Mouse (Mus musculus) hindbrain, embryonic 10.5 days (tissue): Measurements from ENCODE around the gene Cdk5r2. TPM values are rescaled to one million over a fixed set of nuclear protein-coding genes. Genes with fewer than 3 reads are reported as not detected.

ENCODE experiments used
- DNase-seq: peaks from one replicate; pipeline ENCODE4 v3.0.0-alpha.2; 2017; ENCODE audit warnings: low spot score
- H3K27ac ChIP-seq: fragments of 300-500 bp; sonication (generic); 2 replicates; pipeline ENCODE4 v1.5.1; 2016; ENCODE audit warnings: mild to moderate bottlenecking, moderate library complexity
- H3K27me3 ChIP-seq: fragments of 300-500 bp; sonication (generic); 2 replicates; pipeline ENCODE4 v1.6.1; 2016; ENCODE audit warnings: mild to moderate bottlenecking; ENCODE audit not compliant: poor library complexity, insufficient read depth, severe bottlenecking
- H3K36me3 ChIP-seq: fragments of 300-500 bp; sonication (generic); 2 replicates; pipeline ENCODE4 v1.6.1; 2016; ENCODE audit warnings: mild to moderate bottlenecking, moderate library complexity
- H3K4me1 ChIP-seq: fragments of 300-500 bp; sonication (generic); replicated peaks from 2 replicates; pipeline ENCODE4 v1.6.1; 2016; ENCODE audit warnings: mild to moderate bottlenecking
- H3K4me3 ChIP-seq: fragments of 300-500 bp; sonication (generic); 2 replicates; pipeline ENCODE4 v1.5.1; 2016; ENCODE audit warnings: mild to moderate bottlenecking, moderate library complexity
- H3K9me3 ChIP-seq: fragments of 300-500 bp; sonication (generic); 2 replicates; pipeline ENCODE4 v1.6.1; 2016; ENCODE audit warnings: mild to moderate bottlenecking, moderate library complexity
- WGBS: fragments of 180-500 bp; shearing (Covaris S2); methylation state at CpG from one replicate; pipeline ENCODE4 v1.1.7; 2016; 5-methylcytosine and 5-hydroxymethylcytosine counted together
- polyA plus RNA-seq: library from polyadenylated mRNA; unstranded; fragments of >200 nt; fragmentation: Nextera tagmentation; extraction: Ambion mirVana; gene quantifications from 2 replicates; pipeline ENCODE4 v1.2.1, GENCODE M21; 2016

Gene Cdk5r2
- polyA plus RNA-seq, 1 experiment from 2014 or later = 2.6 TPM

DNA sequence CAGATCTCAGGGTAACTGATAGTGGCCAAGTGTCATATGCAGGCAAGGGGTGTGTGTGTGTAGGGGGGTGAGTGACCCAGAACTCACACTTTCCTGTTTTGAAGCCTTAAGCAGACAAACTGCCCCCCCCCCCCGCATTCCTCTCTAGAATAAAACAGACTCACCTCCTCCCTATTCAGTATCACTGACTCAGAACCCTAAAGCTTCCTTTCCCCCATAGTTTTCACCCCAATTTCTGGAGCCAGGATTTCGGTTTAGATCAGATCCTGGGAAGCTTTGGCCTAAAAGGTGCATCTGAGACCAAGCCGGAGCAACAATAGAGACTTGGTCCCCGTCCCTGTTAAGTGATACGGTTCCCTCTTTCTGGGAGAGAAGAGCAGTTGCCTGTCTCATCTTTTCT lies 28.7 kb downstream of the Cdk5r2 start:
- no peak overlapping the region for H3K27ac ChIP-seq
- no peaks in the 10 kb centered on the region for H3K36me3 ChIP-seq
- WGBS = 5% methylated on average over 5 of the region's 5 CpGs
- no peaks in the 10 kb centered on the region for H3K9me3 ChIP-seq
- no peak for DNase-seq
- peaks cover 99% of the 10 kb centered on the region for H3K27me3 ChIP-seq
- peaks cover 35% of the 10 kb centered on the region for H3K4me1 ChIP-seq
- H3K4me3 ChIP-seq = no peak overlapping the region

DNA sequence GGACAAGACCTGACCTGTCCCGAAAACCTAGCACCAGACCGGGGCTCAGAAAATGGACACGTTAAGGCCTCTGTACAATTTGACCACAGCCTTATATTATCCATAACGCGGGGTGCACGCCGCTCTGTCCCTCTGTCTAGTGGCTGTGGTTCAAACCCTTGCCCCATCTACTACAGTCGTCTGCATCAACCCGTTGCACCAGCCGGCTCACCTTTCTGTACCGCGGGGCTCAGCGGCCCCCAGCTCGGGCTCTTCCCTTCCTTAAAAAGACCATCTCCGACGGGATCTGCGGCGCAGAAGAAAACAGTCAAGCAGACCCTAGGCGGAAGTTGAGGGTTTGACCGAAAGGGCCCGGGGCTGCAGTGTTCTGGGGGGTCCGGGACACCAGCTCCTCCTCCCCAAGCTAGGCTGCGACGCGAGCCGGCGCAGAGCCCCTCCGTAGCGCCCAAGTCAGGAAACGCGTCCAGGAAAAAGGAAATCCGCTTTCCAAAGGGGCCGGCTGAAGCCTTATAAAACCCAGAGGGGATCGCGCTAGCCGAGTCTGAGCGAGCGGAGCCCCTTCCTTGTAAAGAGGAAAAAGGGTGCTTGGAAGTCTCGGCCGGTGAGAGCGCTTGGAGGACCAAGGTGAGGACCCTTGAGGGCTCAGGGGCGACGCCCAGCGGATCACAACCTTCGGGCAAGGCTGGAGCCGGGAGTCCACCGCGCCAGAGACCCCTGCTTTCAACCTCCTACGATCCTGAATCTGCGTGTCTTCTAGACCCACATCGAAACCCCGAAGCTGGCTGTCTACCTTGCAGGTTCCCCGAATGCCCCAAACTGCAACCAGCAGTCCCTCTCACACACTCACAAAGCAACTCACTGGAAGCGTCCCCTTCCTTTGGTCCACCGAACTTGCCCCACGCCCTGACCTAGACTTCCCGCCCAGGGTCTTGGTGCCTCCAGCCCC lies 29.7 kb downstream of the Cdk5r2 start:
- peak; percentile 49 for DNase-seq
- 1% methylated on average over 57 of the region's 57 CpGs for WGBS

DNA sequence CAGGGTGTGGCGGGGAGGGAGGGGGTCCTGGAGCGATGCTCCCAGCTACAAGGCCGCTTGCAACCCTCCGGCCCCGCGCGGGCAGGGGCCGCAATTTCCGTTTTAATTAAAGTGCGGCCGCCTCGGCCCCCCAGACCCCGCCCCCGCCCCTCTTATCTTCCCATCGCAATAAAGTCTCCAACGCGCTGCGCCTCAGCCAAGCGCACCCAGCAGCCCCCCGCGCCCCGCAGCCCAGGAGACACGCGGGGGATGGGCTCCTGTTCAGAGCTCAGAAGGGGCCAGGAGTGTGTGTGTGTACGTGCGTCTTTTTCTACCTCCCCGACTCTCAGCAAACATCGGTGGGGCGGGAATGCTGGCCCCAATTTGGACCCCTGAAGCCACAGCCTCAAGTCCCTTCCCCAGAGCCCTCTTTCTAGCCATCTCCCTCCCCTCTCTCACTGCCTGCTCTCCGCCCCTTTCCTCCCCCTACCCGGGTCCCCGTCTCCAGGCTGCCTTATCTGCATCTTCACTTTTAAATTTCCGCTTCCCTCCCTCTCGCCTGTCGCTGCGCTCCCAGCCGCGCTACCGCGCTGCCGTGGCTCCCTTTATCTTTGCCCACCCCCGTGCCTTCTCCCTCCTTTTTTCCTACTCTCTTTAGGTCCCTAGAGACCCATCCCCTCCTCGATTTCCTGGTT lies 30.8 kb downstream of the Cdk5r2 start, which contains the start of gene Fev:
Gene Fev, minus strand, starts transcription at position 51 of the 674 bp plus-strand sequence.
- H3K9me3 ChIP-seq = no peaks in the 10 kb centered on the region
- H3K4me3 ChIP-seq = peak within 1 kb of the TSS; percentile 44
- H3K27ac ChIP-seq = no peak within 1 kb of the TSS
- peaks cover 35% of the 10 kb centered on the region for H3K4me1 ChIP-seq
- H3K27me3 ChIP-seq = peaks cover 100% of the 10 kb centered on the region
- under 1% methylated on average over 43 of the region's 43 CpGs for WGBS
- DNase-seq = peak; percentile 33
- no peaks in the 10 kb centered on the region for H3K36me3 ChIP-seq

More for the DNA sequence above, 29.7 kb downstream of the Cdk5r2 start:
- Histone ChIP-seq H3K9me3 (no peaks in the 10 kb centered on the region), H3K27ac (no peak overlapping the region), H3K4me3 (peak overlapping the region; percentile 44), H3K4me1 (peaks cover 35% of the 10 kb centered on the region), H3K27me3 (peaks cover 99% of the 10 kb centered on the region), H3K36me3 (no peaks in the 10 kb centered on the region)

DNA sequence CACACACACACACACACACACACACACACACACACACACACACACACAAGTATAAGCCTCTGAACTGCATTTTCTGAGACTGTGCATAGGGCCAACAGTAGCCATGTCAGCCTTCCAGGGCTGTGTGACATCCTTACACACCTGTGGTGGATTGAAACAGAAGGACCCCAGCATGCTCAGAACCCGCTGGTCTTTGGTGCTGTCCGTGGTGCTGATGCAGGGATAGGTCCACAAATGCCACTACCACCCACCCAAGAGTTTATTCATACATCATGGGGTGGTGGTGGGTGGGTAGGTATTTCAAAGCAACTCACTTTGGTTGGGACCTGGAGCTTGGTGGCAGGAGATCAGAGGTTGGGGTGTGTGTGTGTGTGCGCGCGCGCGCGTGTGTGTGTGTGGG lies 36.8 kb downstream of the Cdk5r2 start:
- WGBS = 0% methylated on average over 8 of the region's 8 CpGs
- Histone ChIP-seq H3K4me3 (no peak overlapping the region), H3K36me3 (no peaks in the 10 kb centered on the region), H3K27ac (no peak overlapping the region), H3K27me3 (peaks cover 100% of the 10 kb centered on the region), H3K9me3 (no peaks in the 10 kb centered on the region), H3K4me1 (peaks cover 17% of the 10 kb centered on the region)
- DNase-seq = peak; percentile 50

DNA sequence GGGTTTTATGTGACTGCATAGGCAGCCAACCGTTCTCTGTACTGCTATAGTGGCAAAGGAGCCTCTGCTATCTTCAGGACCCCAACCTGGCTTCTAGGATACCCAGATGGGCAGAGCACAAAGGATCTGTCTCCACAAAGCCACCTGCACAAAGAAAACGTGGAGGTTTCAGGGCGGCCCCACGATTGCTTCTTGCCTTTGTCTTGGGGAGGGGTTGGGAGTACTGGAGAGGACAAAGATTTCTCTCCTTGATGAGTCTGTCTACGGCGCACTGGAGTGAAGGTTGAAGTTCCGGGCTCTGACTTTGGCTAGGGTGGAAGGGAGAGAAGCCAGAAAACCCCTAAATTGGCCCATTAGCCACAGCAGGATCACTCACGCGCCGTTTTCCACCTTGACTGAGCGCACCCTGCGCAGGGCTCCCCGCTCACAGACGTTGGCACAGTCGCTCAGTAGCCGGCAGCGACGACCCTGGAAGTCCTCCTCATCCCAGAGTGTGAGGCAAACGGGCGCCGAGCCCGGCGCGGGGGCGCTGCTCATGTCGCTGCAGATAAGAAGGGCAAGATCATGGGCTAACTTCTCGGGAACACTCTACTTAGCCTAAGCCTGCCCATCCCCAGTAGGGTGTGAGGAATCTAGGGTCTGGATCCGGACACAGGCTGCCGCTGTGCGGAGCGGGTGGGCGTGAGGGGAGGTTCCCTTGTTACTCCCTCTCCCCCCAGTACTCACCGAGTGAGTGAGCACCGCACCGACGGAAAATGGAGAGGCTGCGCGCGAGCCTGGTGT lies 37.8 kb downstream of the Cdk5r2 start:
- no peaks in the 10 kb centered on the region for H3K36me3 ChIP-seq
- WGBS = 1% methylated on average over 39 of the region's 39 CpGs
- DNase-seq = peak; percentile 37
- H3K27me3 ChIP-seq = peaks cover 100% of the 10 kb centered on the region
- H3K27ac ChIP-seq = no peak overlapping the region
- H3K4me1 ChIP-seq = peaks cover 24% of the 10 kb centered on the region
- peak overlapping the region; percentile 37 for H3K4me3 ChIP-seq
- no peaks in the 10 kb centered on the region for H3K9me3 ChIP-seq

DNA sequence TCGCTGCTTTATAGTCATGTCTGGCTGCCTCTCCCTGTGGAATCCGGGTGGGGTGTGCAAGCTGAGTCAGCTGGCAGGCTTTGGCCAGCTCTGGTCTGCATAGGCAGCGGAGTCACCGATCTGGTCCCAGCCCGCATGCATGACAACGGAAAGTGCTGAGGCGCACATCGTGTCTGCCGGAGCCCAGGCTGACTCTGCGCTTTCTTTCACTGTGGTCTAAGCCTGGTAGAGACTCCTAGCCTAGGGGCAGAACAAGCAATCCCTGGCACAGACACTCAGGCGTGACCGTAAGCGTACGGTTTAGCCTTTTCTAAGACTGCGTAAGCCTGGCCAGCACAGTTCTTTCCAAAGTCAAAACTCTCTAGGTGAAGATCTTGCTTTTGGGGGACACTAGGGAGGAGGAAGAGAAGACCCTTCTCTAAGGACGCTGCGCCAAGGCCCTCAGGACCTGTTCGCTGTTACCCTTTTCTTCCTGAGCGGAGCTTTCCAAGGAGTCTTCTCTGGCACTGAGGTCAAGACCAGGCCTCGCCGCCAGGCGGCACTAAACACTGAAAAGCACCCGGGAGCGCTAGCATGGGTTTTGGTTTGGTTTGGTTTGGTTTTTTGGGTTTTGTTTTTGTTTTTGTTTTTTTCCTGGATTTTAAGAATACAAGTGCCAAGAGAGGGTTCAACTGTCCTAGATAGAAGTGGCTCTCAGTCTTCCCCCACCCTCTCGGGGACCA lies 38.6 kb downstream of the Cdk5r2 start, which contains the start of gene Cryba2:
Gene Cryba2, minus strand, starts transcription at position 10 of the 722 bp plus-strand sequence.
- peak; percentile 80 for DNase-seq
- H3K4me1 ChIP-seq = peaks cover 31% of the 10 kb centered on the region
- peaks cover 100% of the 10 kb centered on the region for H3K27me3 ChIP-seq
- no peak within 1 kb of the TSS for H3K27ac ChIP-seq
- 3% methylated on average over 25 of the region's 25 CpGs for WGBS
- H3K4me3 ChIP-seq = peak within 1 kb of the TSS; percentile 37
- H3K9me3 ChIP-seq = no peaks in the 10 kb centered on the region
- no peaks in the 10 kb centered on the region for H3K36me3 ChIP-seq

DNA sequence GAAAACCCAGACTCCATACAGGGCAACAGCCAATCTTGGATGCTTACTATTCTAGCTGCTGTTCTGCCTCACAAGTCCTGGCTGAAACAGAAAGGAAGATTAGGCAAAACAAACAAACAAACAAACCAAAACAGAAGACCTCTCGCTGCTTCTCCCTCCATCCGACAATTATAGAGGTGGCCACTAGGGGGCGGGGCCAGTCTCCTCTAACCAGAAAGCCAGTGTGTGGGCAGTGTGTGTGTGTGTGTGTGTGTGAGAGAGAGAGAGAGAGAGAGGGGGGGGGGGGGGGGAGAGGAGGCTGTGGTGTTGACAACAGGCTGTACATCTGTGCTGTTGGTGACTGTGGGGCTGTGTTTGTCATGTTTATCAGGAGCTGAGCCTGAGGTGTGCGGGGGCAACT lies 40.2 kb downstream of the Cdk5r2 start:
- H3K27me3 ChIP-seq = peaks cover 100% of the 10 kb centered on the region
- no peak overlapping the region for H3K27ac ChIP-seq
- WGBS = 18% methylated on average over 4 of the region's 4 CpGs
- DNase-seq = peak; percentile 72
- peaks cover 48% of the 10 kb centered on the region for H3K4me1 ChIP-seq
- no peaks in the 10 kb centered on the region for H3K9me3 ChIP-seq
- H3K36me3 ChIP-seq = no peaks in the 10 kb centered on the region
- H3K4me3 ChIP-seq = no peak overlapping the region

DNA sequence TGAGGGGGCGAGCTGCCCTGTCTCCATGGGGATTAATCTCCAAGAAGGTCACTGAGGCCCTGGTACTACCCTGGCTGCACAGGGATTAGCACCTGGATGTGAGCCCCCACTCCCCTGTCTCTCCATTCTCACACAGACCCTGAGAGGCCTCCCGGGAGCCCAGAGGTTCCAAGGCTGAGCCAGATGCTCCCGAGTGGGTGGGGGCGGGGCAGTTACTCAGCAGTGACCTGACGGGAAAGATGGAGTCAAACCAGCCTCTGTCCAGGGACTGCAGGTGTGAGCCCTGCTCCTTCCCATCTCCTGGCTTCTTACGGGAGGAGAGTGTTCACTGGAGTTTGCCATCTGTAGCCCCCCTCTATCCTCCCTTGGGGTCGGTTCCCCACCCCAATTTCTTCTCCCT lies 43.2 kb downstream of the Cdk5r2 start:
- H3K27ac ChIP-seq = no peak overlapping the region
- H3K27me3 ChIP-seq = peaks cover 100% of the 10 kb centered on the region
- H3K4me3 ChIP-seq = no peak overlapping the region
- no peaks in the 10 kb centered on the region for H3K36me3 ChIP-seq
- H3K9me3 ChIP-seq = no peaks in the 10 kb centered on the region
- no peak for DNase-seq
- H3K4me1 ChIP-seq = peaks cover 51% of the 10 kb centered on the region
- 5% methylated on average over 7 of the region's 7 CpGs for WGBS

DNA sequence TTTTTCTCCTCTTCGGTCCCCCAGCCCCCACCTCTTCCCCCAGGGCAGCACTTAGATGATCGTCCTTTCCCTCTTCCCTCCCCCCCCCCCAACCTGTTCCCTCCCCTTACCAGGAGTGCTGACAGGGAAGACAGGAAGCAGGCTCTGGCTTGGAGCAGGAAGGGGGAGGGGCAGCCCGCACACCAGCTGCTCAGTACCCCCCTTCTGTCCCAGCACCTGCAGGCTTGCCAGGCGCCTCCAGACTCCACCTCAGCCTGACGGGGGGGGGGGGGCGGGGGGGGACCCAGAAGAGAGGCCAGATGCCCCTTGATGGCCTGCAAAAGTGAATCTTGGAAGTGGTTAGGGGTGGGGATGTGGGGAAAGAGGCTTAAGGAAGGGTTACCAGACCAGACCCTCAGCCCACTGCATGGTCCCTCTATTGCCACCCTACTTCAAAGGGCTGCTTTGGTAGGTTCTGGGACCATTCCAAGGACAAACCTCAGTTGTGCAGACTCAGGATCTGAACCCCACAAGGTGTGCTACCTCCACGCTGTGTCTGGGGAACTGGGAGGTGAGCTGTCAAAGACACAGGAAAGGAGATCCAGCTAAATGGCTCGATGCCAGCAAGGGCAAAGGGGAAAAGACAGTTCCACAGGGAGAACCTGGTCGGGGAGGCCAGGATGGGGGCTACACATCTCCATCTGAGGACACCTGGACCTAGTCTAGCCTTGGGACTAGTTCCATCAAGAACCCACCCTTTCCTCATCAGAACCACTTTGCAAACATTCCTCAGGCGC lies 44.1 kb downstream of the Cdk5r2 start:
- H3K27ac ChIP-seq = no peak overlapping the region
- H3K36me3 ChIP-seq = no peaks in the 10 kb centered on the region
- 3% methylated on average over 10 of the region's 10 CpGs for WGBS
- peaks cover 45% of the 10 kb centered on the region for H3K4me1 ChIP-seq
- H3K27me3 ChIP-seq = peaks cover 100% of the 10 kb centered on the region
- DNase-seq = no peak
- H3K4me3 ChIP-seq = 0 out of 2 replicates have a peak overlapping the region, but pooled peaks have one; percentile 2
- no peaks in the 10 kb centered on the region for H3K9me3 ChIP-seq

DNA sequence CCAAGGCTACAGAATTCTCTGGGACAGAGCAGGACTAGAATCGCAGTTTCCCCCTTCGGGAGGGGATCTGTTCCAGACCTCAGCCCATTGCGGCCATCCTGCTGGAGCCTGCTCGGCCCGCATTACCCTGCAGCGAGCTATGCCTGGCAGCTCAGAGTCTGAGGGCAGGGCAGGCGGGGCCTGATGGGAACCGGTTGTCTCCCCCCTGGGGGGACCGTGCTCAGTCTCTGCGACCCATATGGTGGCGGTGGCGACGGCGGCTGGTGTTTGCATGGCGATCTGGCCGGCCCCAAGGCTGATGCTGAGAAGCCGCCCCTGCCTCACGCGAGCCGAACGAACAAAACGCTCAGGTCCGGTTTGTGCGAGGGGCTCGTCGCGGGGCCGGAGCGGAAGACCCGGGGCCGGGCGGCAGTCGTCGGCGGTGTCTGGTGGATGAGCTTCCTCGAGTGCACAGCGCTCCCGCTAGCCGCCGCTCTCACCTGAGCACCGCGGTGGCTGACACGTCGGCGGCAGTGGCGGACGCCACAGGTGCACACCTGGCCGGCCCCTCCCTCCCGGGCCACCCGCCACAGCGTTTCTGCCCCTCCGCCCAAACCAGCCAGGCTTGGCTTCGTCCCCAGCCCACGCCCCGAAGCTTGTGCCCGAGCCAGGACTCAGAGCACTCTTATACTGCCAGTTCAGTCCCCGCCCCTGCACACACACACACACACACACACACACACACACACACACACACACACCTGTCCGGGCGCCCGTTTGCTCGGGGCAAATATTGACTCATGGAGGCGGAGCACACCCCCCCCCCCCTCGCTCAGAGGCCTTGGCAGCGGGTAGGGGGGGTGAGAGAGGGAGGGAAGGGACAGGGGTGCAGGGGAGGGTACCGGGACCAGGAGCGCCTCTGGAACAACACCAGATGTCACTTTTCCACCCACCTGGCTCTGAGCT lies 45.9 kb downstream of the Cdk5r2 start:
- peaks cover 45% of the 10 kb centered on the region for H3K4me1 ChIP-seq
- peak; percentile 49 for DNase-seq
- WGBS = under 1% methylated on average over 65 of the region's 66 CpGs
- H3K36me3 ChIP-seq = no peaks in the 10 kb centered on the region
- H3K27me3 ChIP-seq = peaks cover 100% of the 10 kb centered on the region
- 0 out of 2 replicates have a peak overlapping the region, but pooled peaks have one; percentile 0 for H3K27ac ChIP-seq
- peak overlapping the region; percentile 44 for H3K4me3 ChIP-seq
- H3K9me3 ChIP-seq = no peaks in the 10 kb centered on the region
